Mouse (Mus musculus): Measurements from ENCODE around the gene Ubl7. TPM values are rescaled to one million over a fixed set of nuclear protein-coding genes. Genes with fewer than 3 reads are reported as not detected.
"Not testable (repeated sequence)": the region's sequence is repeated elsewhere in the genome, so short reads cannot be mapped to it uniquely, and the experiment has no call there.

Gene Ubl7
- total RNA-seq (2021) = 10 to 100 TPM; 48.7 to 49.2 TPM
- long read RNA-seq, experiment 1, transcript Ubl7-201 (11 exons, 1,364 nt) = major isoform, 38 of 73 reads
- long read RNA-seq, experiment 1, transcript Ubl7-209 (11 exons, 1,319 nt) = minor isoform, 15 of 73 reads
- long read RNA-seq, experiment 1, partial matches to known transcripts = 7 of 73 reads
- long read RNA-seq, experiment 1, other reads (novel, unspliced or antisense) = 11 of 73 reads
- long read RNA-seq, experiment 2, transcript Ubl7-201 (11 exons, 1,364 nt) = major isoform, 39 of 73 reads
- long read RNA-seq, experiment 2, transcript Ubl7-209 (11 exons, 1,319 nt) = minor isoform, 12 of 73 reads
- long read RNA-seq, experiment 2, partial matches to known transcripts = 5 of 73 reads
- long read RNA-seq, experiment 2, other reads (novel, unspliced or antisense) = 16 of 73 reads

GRCm38 (mm10) chr9:57910254-57911160, at the start of gene Ubl7:
Ubl7 (plus strand) TSS chr9:57910979.
- DNase-seq = peak; percentile 85

GRCm38 (mm10) chr9:57861951-57862471, 48.8 kb upstream of the Ubl7 start:
- DNase-seq = peak; percentile 28

DNA sequence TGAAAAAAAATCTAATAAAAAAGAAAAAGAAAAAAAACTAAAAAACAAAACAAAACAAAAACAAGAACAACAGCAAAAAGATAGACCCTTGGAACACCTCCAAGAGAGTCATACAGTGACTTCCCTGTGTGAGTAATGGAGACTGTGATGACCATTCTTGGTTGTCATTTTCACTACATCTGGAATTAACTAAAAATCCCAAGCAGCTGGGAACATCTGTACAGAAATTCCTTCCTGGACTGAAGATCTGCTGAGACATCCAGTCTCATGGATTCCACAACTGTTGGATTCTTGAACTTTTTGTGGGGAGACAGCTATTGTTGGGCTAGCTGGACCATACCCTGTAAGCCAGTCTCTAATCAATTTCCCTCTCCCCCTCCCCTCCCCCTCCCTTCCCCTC, 46.4 kb upstream of the Ubl7 start:
- no peak for DNase-seq

- DNase-seq = no peak
Observed at GRCm38 (mm10) chr9:57866530-57866929, 44.2 kb upstream of the Ubl7 start.

GRCm38 (mm10) chr9:57867236-57867635, 43.5 kb upstream of the Ubl7 start:
- no peak for DNase-seq

GRCm38 (mm10) chr9:57867880-57868279, 42.9 kb upstream of the Ubl7 start:
- DNase-seq = no peak

- DNase-seq = no peak
Observed at GRCm38 (mm10) chr9:57868767-57869166, 42.0 kb upstream of the Ubl7 start.

- DNase-seq = no peak
Observed at GRCm38 (mm10) chr9:57870273-57870816, 40.4 kb upstream of the Ubl7 start.

DNA sequence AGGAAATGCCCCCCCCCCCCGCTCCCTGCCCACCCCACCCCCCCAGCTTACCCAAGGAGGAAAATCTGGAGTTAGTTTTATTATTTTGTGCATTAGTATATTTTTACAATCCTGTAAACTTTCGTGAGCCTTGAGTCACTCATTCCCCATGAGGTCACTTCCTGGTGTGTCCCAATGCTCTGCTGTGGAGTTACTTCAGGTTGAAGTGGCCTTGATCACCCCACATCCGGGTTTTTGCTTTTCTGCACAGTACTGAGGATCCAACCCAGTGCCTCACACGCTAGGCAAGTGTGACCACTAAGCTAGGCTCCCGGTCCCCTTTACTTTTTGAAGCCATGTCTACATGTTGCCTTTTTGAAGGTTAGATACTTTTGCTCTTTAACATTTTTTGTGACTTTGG, 36.6 kb upstream of the Ubl7 start:
- no peak for DNase-seq

GRCm38 (mm10) chr9:57874994-57875393, 35.8 kb upstream of the Ubl7 start:
- DNase-seq = no peak

DNA sequence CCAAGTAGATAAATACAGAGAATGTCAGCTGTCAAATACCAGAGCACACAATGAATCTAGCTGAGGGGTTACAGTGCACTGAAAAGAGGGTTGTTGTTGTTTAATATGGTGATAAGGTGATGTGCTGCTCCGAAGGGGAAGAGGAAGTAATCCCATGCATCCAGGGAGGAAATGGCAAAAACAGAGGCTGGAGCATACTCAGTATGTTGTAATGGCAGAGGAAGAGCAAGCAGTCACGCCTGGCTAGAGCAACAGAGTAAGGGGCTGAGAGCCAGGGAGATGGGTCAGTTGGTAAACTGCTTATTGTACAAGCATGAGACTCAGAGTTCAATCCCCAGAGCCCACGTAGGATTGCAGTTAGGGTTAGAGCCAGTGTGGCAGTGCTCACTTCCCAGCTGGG, 31.6 kb upstream of the Ubl7 start:
- DNase-seq = no peak

GRCm38 (mm10) chr9:57880278-57880677, 30.5 kb upstream of the Ubl7 start:
- no peak for DNase-seq

- not testable (repeated sequence) for DNase-seq
Observed at GRCm38 (mm10) chr9:57881781-57882180, 29.0 kb upstream of the Ubl7 start.

- no peak for DNase-seq
Observed at GRCm38 (mm10) chr9:57883413-57883812, 27.4 kb upstream of the Ubl7 start.

- no peak for DNase-seq
Observed at GRCm38 (mm10) chr9:57888119-57888518, 22.7 kb upstream of the Ubl7 start.

- no peak for DNase-seq
Observed at GRCm38 (mm10) chr9:57900478-57900877, 10.3 kb upstream of the Ubl7 start.

DNA sequence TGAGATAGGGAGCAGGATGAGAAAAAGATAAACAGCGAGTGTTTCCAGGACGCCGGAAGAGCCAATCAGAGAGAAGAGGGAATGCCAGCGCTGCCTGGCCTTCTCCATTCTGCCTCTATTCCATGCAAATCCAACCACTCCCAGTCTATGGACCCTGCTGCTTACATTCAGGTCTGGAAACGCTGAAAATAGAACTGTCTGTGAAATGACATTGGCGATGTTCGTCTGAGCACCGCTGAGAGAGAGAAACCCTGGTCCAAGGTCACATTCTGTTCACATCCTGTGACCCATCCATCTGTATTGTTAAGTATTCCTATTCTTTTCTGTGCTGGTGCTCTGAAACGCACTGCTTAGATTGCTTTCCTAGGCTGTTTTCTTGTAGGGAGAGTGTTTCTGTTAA, 9.6 kb upstream of the Ubl7 start:
- no peak for DNase-seq

- DNase-seq = no peak
Observed at GRCm38 (mm10) chr9:57901601-57902000, 9.2 kb upstream of the Ubl7 start.

- no peak for DNase-seq
Observed at GRCm38 (mm10) chr9:57902132-57902531, 8.6 kb upstream of the Ubl7 start.

- DNase-seq = peak; percentile 25
Observed at GRCm38 (mm10) chr9:57903589-57904249, 7.1 kb upstream of the Ubl7 start.

- no peak for DNase-seq
Observed at GRCm38 (mm10) chr9:57904250-57904644, 6.5 kb upstream of the Ubl7 start.

GRCm38 (mm10) chr9:57907206-57907605, 3.6 kb upstream of the Ubl7 start:
- DNase-seq = no peak

Measured in gastrocnemius, postnatal 10 days (tissue).